ENCODE assay signal across 10 mouse cellular contexts in genomic region chr6:34866786-34867185, GRCm38 (mm10). TPM values are rescaled to one million over a fixed set of nuclear protein-coding genes. Genes with fewer than 3 reads are reported as not detected.
DNase-seq lines count a peak whose midpoint lies in the region; ATAC-seq and TF ChIP-seq lines count a peak whose summit lies in the region.
"Had no signal": no experiment of that assay in that cellular context is flagged by ENCODE, and none has a peak within 500 bp of the region (broad histone marks: within the 10 kb centered on the region; RNA-seq: fewer than 3 reads in every experiment).

No protein-coding gene starts in this region.

- H3K27me3 ChIP-seq in heart, embryonic 12.5 days (replicated peaks) = no peaks in the 10 kb centered on the region
- no peaks in the 10 kb centered on the region for H3K27me3 ChIP-seq in lung, embryonic 14.5 days (ENCODE audit: insufficient read depth, low read length)
- no peaks in the 10 kb centered on the region for H3K27me3 ChIP-seq in liver, embryonic 15.5 days
- H3K27me3 ChIP-seq: stomach, embryonic 15.5 days had no signal

- peaks cover 62% of the 10 kb centered on the region for H3K4me1 ChIP-seq in heart, embryonic 12.5 days (replicated peaks)
- peaks cover 32% of the 10 kb centered on the region for H3K4me1 ChIP-seq in lung, embryonic 14.5 days (ENCODE audit: insufficient read depth)
- H3K4me1 ChIP-seq in liver, embryonic 15.5 days (replicated peaks) = peaks cover 85% of the 10 kb centered on the region

- H3K9me3 ChIP-seq in heart, embryonic 12.5 days (replicated peaks) = no peaks in the 10 kb centered on the region
- no peaks in the 10 kb centered on the region for H3K9me3 ChIP-seq in lung, embryonic 14.5 days (ENCODE audit: low read depth, low read length)
- H3K9me3 ChIP-seq in liver, embryonic 15.5 days (replicated peaks) = no peaks in the 10 kb centered on the region
- H3K9me3 ChIP-seq: stomach, embryonic 15.5 days had no signal

- H3K4me3 ChIP-seq in heart, embryonic 12.5 days = no peak overlapping the region
- no peak overlapping the region for H3K4me3 ChIP-seq in lung, embryonic 14.5 days (ENCODE audit: low read depth, low read length)
- no peak overlapping the region for H3K4me3 ChIP-seq in liver, embryonic 15.5 days (replicated peaks)
- H3K4me3 ChIP-seq: stomach, embryonic 15.5 days had no signal

- no peak overlapping the region for H3K4me2 ChIP-seq in heart, embryonic 12.5 days
- no peak overlapping the region for H3K4me2 ChIP-seq in lung, embryonic 14.5 days
- H3K4me2 ChIP-seq in liver, embryonic 15.5 days = no peak overlapping the region
- H3K4me2 ChIP-seq: stomach, embryonic 15.5 days had no signal

- no peaks in the 10 kb centered on the region for H3K36me3 ChIP-seq in heart, embryonic 12.5 days
- H3K36me3 ChIP-seq in lung, embryonic 14.5 days (ENCODE audit: insufficient read depth) = no peaks in the 10 kb centered on the region
- no peaks in the 10 kb centered on the region for H3K36me3 ChIP-seq in liver, embryonic 15.5 days (replicated peaks)
- H3K36me3 ChIP-seq: stomach, embryonic 15.5 days had no signal

- 62% methylated on average over 8 of the region's 8 CpGs for WGBS in heart, embryonic 12.5 days
- WGBS in lung, embryonic 14.5 days = 56% methylated on average over 8 of the region's 8 CpGs
- 65% methylated on average over 8 of the region's 8 CpGs for WGBS in liver, embryonic 15.5 days (ENCODE audit: insufficient replicate concordance)

- TF ChIP-seq CTCF in lung, embryonic 14.5 days (IDR thresholded peaks at IDR 0.05; ENCODE audit: low read depth) = no peak

- H3K9ac ChIP-seq in heart, embryonic 12.5 days = no peak overlapping the region
- no peak overlapping the region for H3K9ac ChIP-seq in lung, embryonic 14.5 days
- no peak overlapping the region for H3K9ac ChIP-seq in liver, embryonic 15.5 days
- H3K9ac ChIP-seq: stomach, embryonic 15.5 days had no signal

- ATAC-seq in heart, embryonic 12.5 days (ENCODE audit: insufficient number of reproducible peaks, low FRiP score) = no peak
- no peak for ATAC-seq in lung, embryonic 14.5 days (ENCODE audit: insufficient read depth)
- no peak for ATAC-seq in liver, embryonic 15.5 days (ENCODE audit: insufficient read depth)

- DNase-seq in heart, adult 11 months = peak; percentile 94
- DNase-seq in lung, embryonic 14.5 days = no peak
- DNase-seq in lung, postnatal 25 days (ENCODE audit: low spot score) = no peak
- DNase-seq in R1 (ENCODE audit: low read depth, low spot score) = peak; percentile 82
- no peak for DNase-seq in right cerebral cortex, postnatal 36 days (ENCODE audit: low spot score in 2 of 2)
- DNase-seq in spleen, adult 18-20 months = no peak
- DNase-seq: cerebellum, adult 8-10 months had no signal

- no peak overlapping the region for H3K27ac ChIP-seq in heart, embryonic 12.5 days (ENCODE audit: poor library complexity, severe bottlenecking)
- H3K27ac ChIP-seq in lung, embryonic 14.5 days (ENCODE audit: low read depth) = peak overlapping the region; percentile 51; the same call in 1 of the 2 replicates
- H3K27ac ChIP-seq in liver, embryonic 15.5 days (replicated peaks) = 0 out of 2 replicates have a peak overlapping the region, but pooled peaks have one; percentile 46

RNA-seq across cellular contexts. Expression of gene Tmem140, which starts 3.8 kb away (rescaled TPM):
- polyA plus RNA-seq in heart, embryonic 12.5 days (2016; fragmentation: Nextera tagmentation; extraction: Ambion mirVana) = 1.1 and 1.2 TPM in 2 replicates
- 2.7 TPM in 2 replicates for polyA plus RNA-seq in lung, embryonic 14.5 days (2014; fragmentation: Nextera tagmentation; extraction: Ambion mirVana)
- 5.8 and 8.5 TPM in 2 replicates for polyA plus RNA-seq in liver, embryonic 15.5 days (2015; fragmentation: Nextera tagmentation; extraction: Ambion mirVana)

RNA-seq across cellular contexts. Expression of gene Cyren, which starts 11.1 kb away (rescaled TPM):
- polyA plus RNA-seq in heart, embryonic 12.5 days (2016; fragmentation: Nextera tagmentation; extraction: Ambion mirVana) = 9.7 and 11.2 TPM in 2 replicates
- polyA plus RNA-seq in lung, embryonic 14.5 days (2014; fragmentation: Nextera tagmentation; extraction: Ambion mirVana) = 15.0 and 17.6 TPM in 2 replicates
- polyA plus RNA-seq in liver, embryonic 15.5 days (2015; fragmentation: Nextera tagmentation; extraction: Ambion mirVana) = 5.7 and 6.1 TPM in 2 replicates

RNA-seq across cellular contexts. Expression of gene Wdr91, which starts 43.9 kb away (rescaled TPM):
- polyA plus RNA-seq in heart, embryonic 12.5 days (2016; fragmentation: Nextera tagmentation; extraction: Ambion mirVana) = 10.7 and 12.6 TPM in 2 replicates
- polyA plus RNA-seq in lung, embryonic 14.5 days (2014; fragmentation: Nextera tagmentation; extraction: Ambion mirVana) = 14.7 and 16.2 TPM in 2 replicates
- polyA plus RNA-seq in liver, embryonic 15.5 days (2015; fragmentation: Nextera tagmentation; extraction: Ambion mirVana) = 10.2 and 11.0 TPM in 2 replicates

RNA-seq across cellular contexts. Expression of gene Stra8, which starts 53.2 kb away (rescaled TPM):
- polyA plus RNA-seq in heart, embryonic 12.5 days (2016; fragmentation: Nextera tagmentation; extraction: Ambion mirVana) = not detected in 2 replicates
- polyA plus RNA-seq in lung, embryonic 14.5 days (2014; fragmentation: Nextera tagmentation; extraction: Ambion mirVana) = not detected in 2 replicates
- polyA plus RNA-seq in liver, embryonic 15.5 days (2015; fragmentation: Nextera tagmentation; extraction: Ambion mirVana) = not detected in 2 replicates
- polyA plus RNA-seq: stomach, embryonic 15.5 days had no signal

Comparison
In these comparisons a context has a peak if more than half of its experiments do, and no peak if none do; other contexts are left out.
1. DNase-seq: peak in heart, adult 11 months (single experiment) and R1 (single experiment); none in lung, embryonic 14.5 days (single experiment), lung, postnatal 25 days (single experiment), right cerebral cortex, postnatal 36 days (0 of 2) and spleen, adult 18-20 months (0 of 2).